8 mouse cellular contexts compared by ENCODE assay signal in the genomic region with DNA sequence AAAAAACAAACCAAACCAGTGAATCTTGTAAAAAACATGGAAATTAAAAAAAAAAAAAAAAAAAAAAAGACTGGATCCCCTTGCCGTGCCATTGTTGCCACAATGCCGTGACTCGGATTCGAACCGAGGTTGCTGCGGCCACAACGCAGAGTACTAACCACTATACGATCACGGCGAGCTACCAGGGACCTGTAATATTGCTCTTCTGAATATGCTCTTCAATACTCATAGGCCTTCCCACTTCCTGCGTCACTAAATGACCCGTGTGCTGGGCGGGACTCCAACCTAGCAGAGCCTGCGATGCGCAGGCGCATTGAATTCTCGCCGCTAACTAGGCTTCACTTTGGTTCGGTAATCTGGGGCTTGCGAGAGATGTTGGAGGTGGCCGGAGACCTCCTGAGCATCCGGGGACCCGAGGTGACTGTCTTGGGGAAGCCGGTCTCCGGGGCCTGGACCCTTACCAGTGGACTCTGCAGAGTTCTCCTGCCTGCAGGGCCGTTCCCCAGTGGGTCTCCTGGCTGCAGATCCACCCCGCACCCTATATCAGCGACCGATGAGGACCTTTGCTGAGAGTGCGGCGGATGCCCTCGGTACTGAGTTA. TPM values are rescaled to one million over a fixed set of nuclear protein-coding genes. Genes with fewer than 3 reads are reported as not detected.
A peak's percentile ranks its signal among the peaks of the same experiment; 100 is the strongest.
DNase-seq lines count a peak whose midpoint lies in the region; ATAC-seq lines count a peak whose summit lies in the region.

No protein-coding gene starts in this region.

- H3K4me1 ChIP-seq in forebrain, embryonic 10.5 days: peaks cover 19% of the 10 kb centered on the region
- H3K4me1 ChIP-seq in heart, embryonic 16.5 days (ENCODE audit: control insufficient read depth, insufficient read depth, low read length): peaks cover 3% of the 10 kb centered on the region; the same call in 1 of the 2 replicates
- H3K4me1 ChIP-seq in liver, embryonic 15.5 days (replicated peaks): peaks cover 28% of the 10 kb centered on the region
- no peaks in the 10 kb centered on the region for H3K4me1 ChIP-seq in neural tube, embryonic 12.5 days

- peak; percentile 97 for DNase-seq in c-Kit-negative CD71-positive TER-119-positive erythroid progenitor cells, embryonic 14.5 days (ENCODE audit: low read depth, low spot score)
- peak; percentile 96 for DNase-seq in forebrain, embryonic 10.5 days (ENCODE audit: extremely low spot score, low spot score)
- peak; percentile 94 to 96 for DNase-seq in kidney, postnatal 36 days
- peak; percentile 96 for DNase-seq in telencephalon, adult 2 months (ENCODE audit: low read depth, low spot score)

- peak overlapping the region; percentile 84 for H3K9ac ChIP-seq in heart, embryonic 16.5 days (ENCODE audit: low read length)
- H3K9ac ChIP-seq in liver, embryonic 15.5 days: peak overlapping the region; percentile 68
- peak overlapping the region; percentile 65 for H3K9ac ChIP-seq in neural tube, embryonic 12.5 days

- WGBS in forebrain, embryonic 10.5 days: under 1% methylated on average over 32 of the region's 32 CpGs
- 0% methylated on average over 32 of the region's 32 CpGs for whole genome bisulfite sequencing in heart, embryonic 16.5 days
- WGBS in liver, embryonic 15.5 days (ENCODE audit: insufficient replicate concordance): under 1% methylated on average over 32 of the region's 32 CpGs
- WGBS in neural tube, embryonic 12.5 days: under 1% methylated on average over 32 of the region's 32 CpGs

- no peaks in the 10 kb centered on the region for H3K36me3 ChIP-seq in forebrain, embryonic 10.5 days (replicated peaks)
- H3K36me3 ChIP-seq in heart, embryonic 16.5 days (ENCODE audit: control insufficient read depth, insufficient read depth): no peaks in the 10 kb centered on the region
- H3K36me3 ChIP-seq in liver, embryonic 15.5 days (replicated peaks): no peaks in the 10 kb centered on the region
- no peaks in the 10 kb centered on the region for H3K36me3 ChIP-seq in neural tube, embryonic 12.5 days

- peaks cover 23% of the 10 kb centered on the region for H3K27me3 ChIP-seq in forebrain, embryonic 10.5 days (ENCODE audit: poor library complexity, severe bottlenecking)
- H3K27me3 ChIP-seq in heart, embryonic 16.5 days (ENCODE audit: control insufficient read depth, insufficient read depth, low read length): 0 out of 2 replicates have a peak, but pooled peaks cover under 1% of the 10 kb centered on the region
- 0 out of 2 replicates have a peak, but pooled peaks cover 3% of the 10 kb centered on the region for H3K27me3 ChIP-seq in liver, embryonic 15.5 days
- no peaks in the 10 kb centered on the region for H3K27me3 ChIP-seq in neural tube, embryonic 12.5 days (replicated peaks)

- H3K9me3 ChIP-seq in forebrain, embryonic 10.5 days: no peaks in the 10 kb centered on the region
- H3K9me3 ChIP-seq in heart, embryonic 16.5 days (replicated peaks; ENCODE audit: control insufficient read depth, low read length): no peaks in the 10 kb centered on the region
- no peaks in the 10 kb centered on the region for H3K9me3 ChIP-seq in liver, embryonic 15.5 days (replicated peaks)
- no peaks in the 10 kb centered on the region for H3K9me3 ChIP-seq in neural tube, embryonic 12.5 days

- peak; percentile 67 for ATAC-seq in CD4-positive, CD25-positive, alpha-beta regulatory T cell, adult 4 months
- peak; percentile 70 for ATAC-seq in heart, embryonic 16.5 days (replicated peaks; ENCODE audit: extremely low read depth, insufficient read depth, low FRiP score)
- peak; percentile 59 for ATAC-seq in liver, embryonic 15.5 days (ENCODE audit: insufficient read depth)
- peak; percentile 78 for ATAC-seq in neural tube, embryonic 12.5 days (ENCODE audit: low FRiP score, low read depth)

- H3K4me2 ChIP-seq in heart, embryonic 16.5 days (ENCODE audit: low read depth, low read length): peak overlapping the region; percentile 87
- H3K4me2 ChIP-seq in liver, embryonic 15.5 days: peak overlapping the region; percentile 98
- H3K4me2 ChIP-seq in neural tube, embryonic 12.5 days (replicated peaks): peak overlapping the region; percentile 86

- peak overlapping the region; percentile 92 for H3K27ac ChIP-seq in forebrain, embryonic 10.5 days
- peak overlapping the region; percentile 94 for H3K27ac ChIP-seq in heart, embryonic 16.5 days (ENCODE audit: low read length)
- peak overlapping the region; percentile 84 for H3K27ac ChIP-seq in liver, embryonic 15.5 days (replicated peaks)
- H3K27ac ChIP-seq in neural tube, embryonic 12.5 days: peak overlapping the region; percentile 33

- H3K4me3 ChIP-seq in forebrain, embryonic 10.5 days: peak overlapping the region; percentile 75
- peak overlapping the region; percentile 91 for H3K4me3 ChIP-seq in heart, embryonic 16.5 days (ENCODE audit: low read length)
- H3K4me3 ChIP-seq in liver, embryonic 15.5 days (replicated peaks): peak overlapping the region; percentile 73
- H3K4me3 ChIP-seq in neural tube, embryonic 12.5 days: peak overlapping the region; percentile 57

RNA-seq across cellular contexts. Expression of gene Shf, which starts 6.5 kb away (rescaled TPM):
- polyA plus RNA-seq in CD4-positive, CD25-positive, alpha-beta regulatory T cell, adult 4 months (2017; shearing (Covaris generic)): under 1 TPM in 1 of 2 experiments, not detected in 1; 0.42 TPM
- polyA plus RNA-seq in forebrain, embryonic 10.5 days (2016; fragmentation: Nextera tagmentation; extraction: Ambion mirVana): 3.3 and 4.6 TPM in 2 replicates
- 2.0 TPM in 2 replicates for polyA plus RNA-seq in heart, embryonic 16.5 days (2015; fragmentation: Nextera tagmentation; extraction: Ambion mirVana)
- polyA plus RNA-seq in liver, embryonic 15.5 days (2015; fragmentation: Nextera tagmentation; extraction: Ambion mirVana): 1.1 and 1.2 TPM in 2 replicates
- polyA plus RNA-seq in neural tube, embryonic 12.5 days (2016; fragmentation: Nextera tagmentation; extraction: Ambion mirVana): 12.2 and 15.1 TPM in 2 replicates

RNA-seq across cellular contexts. Expression of gene Slc28a2, which starts 50.8 kb away (rescaled TPM):
- polyA plus RNA-seq in CD4-positive, CD25-positive, alpha-beta regulatory T cell, adult 4 months (2017; shearing (Covaris generic)): 100 to 1,000 TPM; 153 to 175 TPM
- polyA plus RNA-seq in forebrain, embryonic 10.5 days (2016; fragmentation: Nextera tagmentation; extraction: Ambion mirVana): not detected in 2 replicates
- 2.1 and 2.4 TPM in 2 replicates for polyA plus RNA-seq in heart, embryonic 16.5 days (2015; fragmentation: Nextera tagmentation; extraction: Ambion mirVana)
- 1.6 and 1.8 TPM in 2 replicates for polyA plus RNA-seq in liver, embryonic 15.5 days (2015; fragmentation: Nextera tagmentation; extraction: Ambion mirVana)
- polyA plus RNA-seq in neural tube, embryonic 12.5 days (2016; fragmentation: Nextera tagmentation; extraction: Ambion mirVana): 0.28 TPM in 1 of 2 replicates, not detected in the other

Comparison
In these comparisons a context has a peak if more than half of its experiments do, and no peak if none do; other contexts are left out.
1. Peak in every context shown above with its lines: DNase-seq, ATAC-seq, H3K4me3 ChIP-seq and H3K27ac ChIP-seq.
2. H3K27ac ChIP-seq: peak in every context shown above with its lines; median percentile 94 in heart, embryonic 16.5 days; 92 in forebrain, embryonic 10.5 days; 84 in liver, embryonic 15.5 days; 33 in neural tube, embryonic 12.5 days.
3. RNA of gene Slc28a2, which starts 50.8 kb away (polyA plus RNA-seq): 153 to 175 TPM in CD4-positive, CD25-positive, alpha-beta regulatory T cell, adult 4 months; 2.1 to 2.4 TPM in heart, embryonic 16.5 days, 1.6 to 1.8 TPM in liver, embryonic 15.5 days, 0.28 TPM in neural tube, embryonic 12.5 days and not detected in forebrain, embryonic 10.5 days; every median in the first group is over 10 times any median in the second.